23 mouse cellular contexts compared by ENCODE assay signal in the genomic region with DNA sequence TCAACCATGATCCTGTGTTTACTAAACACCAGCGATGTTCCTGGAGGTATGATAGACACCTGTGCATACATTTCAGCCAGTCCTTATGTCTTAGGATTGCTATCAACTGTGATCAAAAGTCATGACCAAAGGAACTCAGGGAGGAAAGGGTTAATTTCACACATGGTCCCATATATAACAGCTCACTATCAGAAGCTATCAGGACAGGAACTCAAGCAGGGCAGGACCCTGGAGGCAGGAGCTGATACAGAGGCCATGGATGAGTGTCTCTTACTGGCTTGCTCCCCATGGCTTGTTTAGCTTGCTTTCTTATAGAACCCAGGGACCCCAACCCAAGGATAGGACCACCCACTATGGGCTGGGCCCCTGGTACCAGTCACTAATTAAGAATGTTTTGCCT.
DNase-seq lines count a peak whose midpoint lies in the region; ATAC-seq lines count a peak whose summit lies in the region.
"Had no signal": no experiment of that assay in that cellular context is flagged by ENCODE, and none has a peak within 500 bp of the region (broad histone marks: within the 10 kb centered on the region; RNA-seq: fewer than 3 reads in every experiment).

No protein-coding gene starts in this region.

- H3K27me3 ChIP-seq in heart, embryonic 11.5 days (ENCODE audit: control insufficient read depth, insufficient read depth, low read length) = no peaks in the 10 kb centered on the region
- H3K27me3 ChIP-seq in heart, embryonic 10.5 days (ENCODE audit: insufficient read depth, poor library complexity, severe bottlenecking) = no peaks in the 10 kb centered on the region
- peaks cover 3% of the 10 kb centered on the region; the same call in 1 of the 2 replicates for H3K27me3 ChIP-seq in midbrain, embryonic 13.5 days
- H3K27me3 ChIP-seq in midbrain, embryonic 15.5 days (replicated peaks) = no peaks in the 10 kb centered on the region
- H3K27me3 ChIP-seq in liver, embryonic 15.5 days = no peaks in the 10 kb centered on the region
- H3K27me3 ChIP-seq in hindbrain, embryonic 12.5 days = no peaks in the 10 kb centered on the region
- H3K27me3 ChIP-seq: neural tube, embryonic 15.5 days had no signal

- H3K36me3 ChIP-seq in heart, embryonic 11.5 days (ENCODE audit: control insufficient read depth, insufficient read depth, low read length) = no peaks in the 10 kb centered on the region
- H3K36me3 ChIP-seq in heart, embryonic 10.5 days = no peaks in the 10 kb centered on the region
- no peaks in the 10 kb centered on the region for H3K36me3 ChIP-seq in midbrain, embryonic 13.5 days
- no peaks in the 10 kb centered on the region for H3K36me3 ChIP-seq in midbrain, embryonic 15.5 days (replicated peaks)
- no peaks in the 10 kb centered on the region for H3K36me3 ChIP-seq in liver, embryonic 15.5 days (replicated peaks)
- H3K36me3 ChIP-seq in hindbrain, embryonic 12.5 days = no peaks in the 10 kb centered on the region
- H3K36me3 ChIP-seq: forebrain, embryonic 12.5 days; limb, embryonic 10.5 days; neural tube, embryonic 15.5 days had no signal

- DNase-seq in heart, embryonic 10.5 days (ENCODE audit: low spot score) = no peak
- DNase-seq in cerebellum, adult 11-12 months = no peak
- DNase-seq: adrenal gland, postnatal 10 days; cerebellum, adult 11 months; gastrocnemius, postnatal 10 days; kidney, adult 8-10 months; layer of hippocampus, adult 9-11 months; lung, adult 18-20 months; lung, postnatal 14 days; spleen, adult 18-20 months had no signal

- H3K27ac ChIP-seq in heart, embryonic 11.5 days (ENCODE audit: low read depth, low read length) = no peak overlapping the region
- H3K27ac ChIP-seq in heart, embryonic 10.5 days = no peak overlapping the region
- H3K27ac ChIP-seq in midbrain, embryonic 13.5 days = no peak overlapping the region
- H3K27ac ChIP-seq in midbrain, embryonic 15.5 days = no peak overlapping the region
- H3K27ac ChIP-seq in liver, embryonic 15.5 days (replicated peaks) = peak overlapping the region; percentile 77
- no peak overlapping the region for H3K27ac ChIP-seq in hindbrain, embryonic 12.5 days
- H3K27ac ChIP-seq: forebrain, embryonic 12.5 days; hindbrain, postnatal 0 days; left cerebral cortex, adult 2 months; limb, embryonic 10.5 days; neural tube, embryonic 15.5 days had no signal

- H3K9ac ChIP-seq in heart, embryonic 11.5 days (ENCODE audit: low read depth, low read length) = no peak overlapping the region
- H3K9ac ChIP-seq in midbrain, embryonic 13.5 days (replicated peaks) = no peak overlapping the region
- H3K9ac ChIP-seq in midbrain, embryonic 15.5 days = no peak overlapping the region
- H3K9ac ChIP-seq in liver, embryonic 15.5 days = no peak overlapping the region
- H3K9ac ChIP-seq in hindbrain, embryonic 12.5 days = no peak overlapping the region
- H3K9ac ChIP-seq: forebrain, embryonic 12.5 days; neural tube, embryonic 15.5 days had no signal

- 0 out of 2 replicates have a peak, but pooled peaks have one; percentile 22 for ATAC-seq in heart, embryonic 11.5 days (replicated peaks; ENCODE audit: insufficient number of reproducible peaks, low FRiP score, low TSS enrichment)
- ATAC-seq in midbrain, embryonic 13.5 days = 0 out of 2 replicates have a peak, but pooled peaks have one; percentile 37
- ATAC-seq in midbrain, embryonic 15.5 days (replicated peaks) = no peak
- ATAC-seq in liver, embryonic 15.5 days (ENCODE audit: insufficient read depth) = peak; percentile 63
- no peak for ATAC-seq in hindbrain, embryonic 12.5 days (ENCODE audit: low FRiP score)
- ATAC-seq: CD4-positive, CD25-positive, alpha-beta regulatory T cell, adult 4 months; hindbrain, postnatal 0 days; midbrain, embryonic 16.5 days; Patski had no signal

- no peaks in the 10 kb centered on the region for H3K9me3 ChIP-seq in heart, embryonic 11.5 days (replicated peaks; ENCODE audit: control insufficient read depth, low read length)
- H3K9me3 ChIP-seq in heart, embryonic 10.5 days = no peaks in the 10 kb centered on the region
- no peaks in the 10 kb centered on the region for H3K9me3 ChIP-seq in midbrain, embryonic 13.5 days
- H3K9me3 ChIP-seq in midbrain, embryonic 15.5 days = no peaks in the 10 kb centered on the region
- no peaks in the 10 kb centered on the region for H3K9me3 ChIP-seq in liver, embryonic 15.5 days (replicated peaks)
- no peaks in the 10 kb centered on the region for H3K9me3 ChIP-seq in hindbrain, embryonic 12.5 days (replicated peaks)
- H3K9me3 ChIP-seq: forebrain, embryonic 12.5 days; limb, embryonic 10.5 days; neural tube, embryonic 15.5 days had no signal

- H3K4me3 ChIP-seq in heart, embryonic 11.5 days (ENCODE audit: low read depth, low read length) = no peak overlapping the region
- H3K4me3 ChIP-seq in heart, embryonic 10.5 days = no peak overlapping the region
- no peak overlapping the region for H3K4me3 ChIP-seq in midbrain, embryonic 13.5 days (replicated peaks)
- no peak overlapping the region for H3K4me3 ChIP-seq in midbrain, embryonic 15.5 days
- H3K4me3 ChIP-seq in liver, embryonic 15.5 days (replicated peaks) = no peak overlapping the region
- no peak overlapping the region for H3K4me3 ChIP-seq in hindbrain, embryonic 12.5 days
- H3K4me3 ChIP-seq: forebrain, embryonic 12.5 days; left cerebral cortex, adult 2 months; limb, embryonic 10.5 days; neural tube, embryonic 15.5 days had no signal

- no peak overlapping the region for H3K4me2 ChIP-seq in heart, embryonic 11.5 days
- no peak overlapping the region for H3K4me2 ChIP-seq in midbrain, embryonic 13.5 days (replicated peaks)
- H3K4me2 ChIP-seq in midbrain, embryonic 15.5 days = no peak overlapping the region
- H3K4me2 ChIP-seq in liver, embryonic 15.5 days = peak overlapping the region; percentile 46
- no peak overlapping the region for H3K4me2 ChIP-seq in hindbrain, embryonic 12.5 days (replicated peaks)
- H3K4me2 ChIP-seq: forebrain, embryonic 12.5 days; neural tube, embryonic 15.5 days had no signal

- 66% methylated on average over 1 of the region's 1 CpGs for WGBS in heart, embryonic 11.5 days (ENCODE audit: insufficient replicate concordance)
- WGBS in heart, embryonic 10.5 days = 92% methylated on average over 1 of the region's 1 CpGs
- 84% methylated on average over 1 of the region's 1 CpGs for WGBS in midbrain, embryonic 13.5 days
- WGBS in midbrain, embryonic 15.5 days = 92% methylated on average over 1 of the region's 1 CpGs
- WGBS in liver, embryonic 15.5 days (ENCODE audit: insufficient replicate concordance) = 55% methylated on average over 1 of the region's 1 CpGs
- WGBS in hindbrain, embryonic 12.5 days = 100% methylated on average over 1 of the region's 1 CpGs

- H3K4me1 ChIP-seq in heart, embryonic 11.5 days (ENCODE audit: control insufficient read depth, insufficient read depth, low read length) = peaks cover 26% of the 10 kb centered on the region
- peaks cover 35% of the 10 kb centered on the region for H3K4me1 ChIP-seq in heart, embryonic 10.5 days
- no peaks in the 10 kb centered on the region for H3K4me1 ChIP-seq in midbrain, embryonic 13.5 days (replicated peaks)
- H3K4me1 ChIP-seq in midbrain, embryonic 15.5 days = peaks cover 3% of the 10 kb centered on the region
- peaks cover 35% of the 10 kb centered on the region for H3K4me1 ChIP-seq in liver, embryonic 15.5 days (replicated peaks)
- H3K4me1 ChIP-seq in hindbrain, embryonic 12.5 days = no peaks in the 10 kb centered on the region

Comparison
In these comparisons a context has a peak if more than half of its experiments do, and no peak if none do; other contexts are left out.
1. ATAC-seq: peak in heart, embryonic 11.5 days (single experiment), midbrain, embryonic 13.5 days (single experiment) and liver, embryonic 15.5 days (single experiment); none in midbrain, embryonic 15.5 days (single experiment) and hindbrain, embryonic 12.5 days (single experiment).